Mouse (Mus musculus): ENCODE data around the gene D10Jhu81e. TPM values are rescaled to one million over a fixed set of nuclear protein-coding genes. Genes with fewer than 3 reads are reported as not detected.

D10Jhu81e gene
- polyA plus RNA-seq, 1 experiment from 2014 or later: 19.4 TPM

DNA sequence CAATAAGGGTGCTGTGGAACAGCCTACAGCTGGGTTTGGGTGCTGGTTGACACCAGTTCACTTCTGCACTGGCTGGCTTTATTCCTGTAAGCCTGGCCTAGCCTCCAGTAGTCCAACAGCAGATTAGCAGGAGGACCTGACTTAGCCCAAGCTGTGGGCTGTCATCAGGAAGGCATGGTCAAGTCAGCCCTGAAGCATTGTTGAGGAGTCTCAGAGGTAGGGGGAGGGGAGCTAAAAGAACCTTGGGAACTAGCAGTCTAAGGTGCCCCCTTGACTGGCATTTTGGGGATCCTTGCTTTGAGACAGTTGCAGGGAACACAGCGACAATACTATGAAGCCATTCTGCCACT is 29.4 kb downstream of the D10Jhu81e start:
- Histone ChIP-seq H3K9ac (no peak overlapping the region), H3K4me3 (no peak overlapping the region), H3K27ac (no peak overlapping the region), H3K9me3 (replicated peaks) (no peaks in the 10 kb centered on the region), H3K36me3 (no peaks in the 10 kb centered on the region), H3K27me3 (replicated peaks) (no peaks in the 10 kb centered on the region), H3K4me1 (peaks cover 23% of the 10 kb centered on the region), H3K4me2 (no peak overlapping the region)
- 52% methylated on average over 1 of the region's 1 CpGs for WGBS (ENCODE audit: insufficient replicate concordance)
- ATAC-seq: no peak

DNA sequence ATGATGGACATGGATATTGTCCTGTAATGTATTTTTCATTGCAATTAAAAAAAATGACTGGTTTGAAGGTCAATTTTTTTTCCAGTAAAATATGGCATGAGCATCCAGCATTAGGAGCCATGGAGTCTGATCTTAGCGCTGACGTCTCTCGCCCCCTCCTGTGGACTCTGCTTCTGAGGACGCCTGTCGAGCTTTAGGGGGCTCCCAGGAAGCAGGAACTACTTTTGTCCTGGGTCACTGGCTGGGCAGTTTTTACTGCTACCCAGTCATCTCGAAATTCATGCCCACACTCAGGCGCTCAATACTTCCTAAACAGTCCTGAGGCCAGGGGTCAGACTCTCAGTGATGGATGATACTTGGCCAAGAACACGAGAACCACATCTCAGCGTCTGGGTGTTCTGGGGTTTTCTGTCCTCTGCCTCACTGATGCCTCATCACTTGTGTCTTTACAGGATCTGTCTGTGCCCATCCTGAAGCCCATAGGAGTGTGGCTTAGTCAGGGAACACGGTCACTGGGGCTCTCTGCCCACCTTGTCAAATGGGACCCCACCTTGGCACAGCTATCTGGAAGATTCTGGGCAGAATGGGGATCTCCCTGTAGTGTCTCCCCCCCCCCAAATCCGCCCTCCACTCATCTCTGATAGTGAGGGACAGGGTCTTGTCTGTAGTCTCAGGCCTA is 29.9 kb downstream of the D10Jhu81e start:
- WGBS (ENCODE audit: insufficient replicate concordance): 63% methylated on average over 11 of the region's 11 CpGs
- Histone ChIP-seq H3K4me3 (no peak overlapping the region), H3K36me3 (no peaks in the 10 kb centered on the region), H3K4me1 (peaks cover 28% of the 10 kb centered on the region), H3K9me3 (replicated peaks) (no peaks in the 10 kb centered on the region), H3K4me2 (no peak overlapping the region), H3K27ac (no peak overlapping the region), H3K9ac (no peak overlapping the region), H3K27me3 (replicated peaks) (no peaks in the 10 kb centered on the region)
- no peak for ATAC-seq

DNA sequence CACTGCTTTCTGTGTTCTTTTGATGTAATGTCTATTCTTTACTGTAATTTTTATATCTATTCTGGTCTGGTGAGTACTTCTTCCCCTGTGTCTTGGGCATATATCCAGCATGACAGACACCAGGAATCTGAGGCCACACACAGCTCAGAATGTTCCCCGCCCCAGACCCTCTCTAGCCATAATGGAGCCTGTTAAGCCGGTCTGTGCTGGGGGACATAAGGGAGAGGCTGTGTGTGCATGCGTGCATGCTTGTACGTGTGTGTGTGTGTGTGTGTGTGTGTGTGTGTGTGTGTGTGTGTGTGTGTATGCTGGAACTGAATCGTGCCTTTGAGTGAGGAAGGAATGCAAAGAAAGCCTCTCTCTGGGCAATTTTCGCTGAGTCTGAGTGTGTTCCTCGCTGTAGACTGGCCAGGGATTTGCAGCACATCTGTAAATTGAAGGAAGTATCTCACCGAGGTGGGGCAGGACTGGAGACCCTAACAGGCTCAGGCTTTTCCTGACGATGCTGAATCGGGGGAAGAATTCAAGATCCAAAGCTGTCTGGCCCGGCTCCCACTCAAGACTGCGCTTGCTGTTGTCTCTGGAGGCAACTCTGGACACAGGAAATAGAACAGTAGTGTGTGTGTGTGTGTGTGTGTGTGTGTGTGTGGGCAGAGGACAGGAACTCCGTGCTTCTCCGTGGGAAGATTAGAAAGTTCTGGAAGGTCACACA is 30.6 kb downstream of the D10Jhu81e start:
- no peak for ATAC-seq
- Histone ChIP-seq H3K4me3 (no peak overlapping the region), H3K27ac (no peak overlapping the region), H3K4me2 (no peak overlapping the region), H3K27me3 (replicated peaks) (no peaks in the 10 kb centered on the region), H3K9me3 (replicated peaks) (no peaks in the 10 kb centered on the region), H3K36me3 (no peaks in the 10 kb centered on the region), H3K9ac (no peak overlapping the region), H3K4me1 (peaks cover 32% of the 10 kb centered on the region)
- WGBS (ENCODE audit: insufficient replicate concordance): 47% methylated on average over 14 of the region's 14 CpGs

DNA sequence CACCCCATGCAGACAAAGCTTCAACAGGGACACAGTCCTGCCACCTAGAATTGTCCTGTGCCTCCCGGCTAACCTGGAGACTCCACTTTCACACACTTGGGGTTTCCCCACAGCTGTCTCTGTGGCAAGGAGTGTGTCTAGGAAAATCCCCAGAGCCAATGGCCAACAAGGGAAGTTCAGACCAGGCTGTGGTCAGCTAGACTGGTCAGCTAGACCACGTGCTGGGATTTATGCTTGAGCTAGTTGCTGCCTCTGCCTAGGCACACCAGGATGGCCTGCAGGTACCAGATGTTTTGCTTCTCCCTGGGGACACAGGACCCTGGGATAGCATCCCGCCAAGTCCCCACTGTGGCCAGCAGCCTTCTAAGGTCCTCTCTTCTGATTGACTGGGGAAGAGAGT is 32.4 kb downstream of the D10Jhu81e start:
- WGBS (ENCODE audit: insufficient replicate concordance): 62% methylated on average over 3 of the region's 3 CpGs
- H3K27ac ChIP-seq: no peak overlapping the region
- no peak for ATAC-seq
- no peak overlapping the region for H3K4me2 ChIP-seq
- no peaks in the 10 kb centered on the region for H3K9me3 ChIP-seq (replicated peaks)
- no peak overlapping the region for H3K4me3 ChIP-seq
- no peaks in the 10 kb centered on the region for H3K27me3 ChIP-seq (replicated peaks)
- no peaks in the 10 kb centered on the region for H3K36me3 ChIP-seq
- H3K9ac ChIP-seq: no peak overlapping the region
- peaks cover 30% of the 10 kb centered on the region for H3K4me1 ChIP-seq

DNA sequence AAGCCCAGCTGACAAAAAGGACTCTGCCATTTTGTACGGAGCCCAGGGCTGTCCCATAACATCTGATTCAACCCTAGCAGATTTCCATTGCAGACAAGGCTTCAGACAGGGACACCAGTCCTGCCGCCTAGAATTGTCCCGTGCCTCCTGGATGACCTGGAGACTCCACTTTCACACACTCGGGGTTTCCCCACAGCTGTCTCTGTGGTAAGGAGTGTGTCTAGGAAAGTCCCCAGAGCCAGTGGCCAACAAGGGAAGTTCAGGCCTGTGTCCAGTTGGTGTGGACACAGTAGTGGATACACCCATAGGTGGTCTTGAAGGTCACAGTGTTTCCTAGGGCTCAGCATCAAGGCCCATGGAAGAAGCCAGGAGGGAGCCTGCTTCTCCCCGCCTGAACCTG is 33.6 kb downstream of the D10Jhu81e start:
- Histone ChIP-seq H3K4me1 (peaks cover 30% of the 10 kb centered on the region), H3K27ac (0 out of 2 replicates have a peak overlapping the region, but pooled peaks have one; percentile 15), H3K36me3 (no peaks in the 10 kb centered on the region), H3K4me3 (no peak overlapping the region), H3K9me3 (replicated peaks) (no peaks in the 10 kb centered on the region), H3K27me3 (replicated peaks) (no peaks in the 10 kb centered on the region), H3K4me2 (no peak overlapping the region), H3K9ac (no peak overlapping the region)
- 64% methylated on average over 5 of the region's 5 CpGs for WGBS (ENCODE audit: insufficient replicate concordance)
- no peak for ATAC-seq

DNA sequence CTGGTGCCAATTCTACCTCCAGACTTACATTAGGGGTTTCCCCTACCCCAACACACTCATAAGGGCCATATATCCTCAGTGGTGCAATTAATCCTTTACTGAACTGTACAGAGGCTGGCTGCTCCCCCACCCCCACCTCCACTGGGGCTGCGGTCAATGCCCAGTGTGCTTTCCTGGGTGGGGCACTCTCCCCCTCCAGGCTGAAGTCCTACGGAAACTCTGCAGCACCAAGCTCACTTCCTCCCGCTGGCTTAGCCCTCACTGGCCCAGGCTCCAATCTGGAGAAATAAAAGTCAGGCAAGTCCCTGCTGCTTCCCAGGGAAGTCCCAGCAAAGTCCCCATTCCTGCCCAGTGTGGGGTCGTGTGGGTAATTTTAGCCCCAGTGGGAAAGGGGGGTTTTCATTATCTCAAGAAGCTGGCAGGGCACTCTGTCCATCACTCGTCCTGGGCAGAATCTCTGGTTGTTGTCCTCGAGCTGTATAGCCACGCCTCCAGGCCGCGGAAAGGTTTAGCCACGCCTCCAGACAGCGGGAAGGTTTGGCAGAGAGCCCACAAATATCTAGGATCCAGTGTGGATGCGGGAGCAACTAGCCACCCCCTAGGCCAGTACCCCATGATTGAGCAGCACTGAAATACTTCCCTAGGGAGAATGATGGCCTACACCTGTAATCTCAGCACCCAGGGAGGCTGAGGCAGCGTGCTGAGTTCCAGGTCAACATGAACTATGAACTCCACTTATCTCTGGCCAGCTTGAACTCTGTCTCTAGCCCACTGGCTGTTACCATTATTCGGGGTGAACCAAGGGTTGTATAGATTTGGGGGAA is 34.4 kb downstream of the D10Jhu81e start:
- ATAC-seq: peak; percentile 60
- no peaks in the 10 kb centered on the region for H3K9me3 ChIP-seq (replicated peaks)
- peak overlapping the region; percentile 15 for H3K27ac ChIP-seq
- peaks cover 30% of the 10 kb centered on the region for H3K4me1 ChIP-seq
- H3K36me3 ChIP-seq: no peaks in the 10 kb centered on the region
- H3K27me3 ChIP-seq (replicated peaks): 0 out of 2 replicates have a peak, but pooled peaks cover under 1% of the 10 kb centered on the region
- 11% methylated on average over 14 of the region's 14 CpGs for WGBS (ENCODE audit: insufficient replicate concordance)
- no peak overlapping the region for H3K9ac ChIP-seq
- peak overlapping the region; percentile 5; the same call in 1 of the 2 replicates for H3K4me2 ChIP-seq
- no peak overlapping the region for H3K4me3 ChIP-seq

DNA sequence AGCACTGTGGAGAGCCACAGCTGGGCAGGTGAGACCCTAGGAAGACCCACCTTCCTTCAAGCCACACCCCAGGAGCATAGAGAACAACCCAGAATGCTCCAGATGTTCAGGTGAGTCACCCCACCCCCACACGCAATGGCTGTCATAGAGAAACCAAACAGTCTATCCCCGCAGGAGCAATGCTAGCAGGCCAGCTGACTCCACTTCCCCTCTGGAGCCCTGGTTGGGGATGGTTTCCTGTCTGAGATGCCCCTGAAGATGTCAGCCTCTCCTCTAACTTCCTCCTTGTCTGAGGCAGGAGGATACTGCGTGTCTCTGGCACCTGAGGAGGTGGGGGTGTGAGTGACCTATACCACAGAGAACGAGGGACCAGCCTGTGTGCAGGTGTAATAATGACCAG is 35.2 kb downstream of the D10Jhu81e start:
- no peaks in the 10 kb centered on the region for H3K36me3 ChIP-seq
- peak overlapping the region; percentile 15; the same call in 1 of the 2 replicates for H3K27ac ChIP-seq
- H3K4me1 ChIP-seq: peaks cover 30% of the 10 kb centered on the region
- ATAC-seq: peak; percentile 4; the same call in 1 of the 2 replicates
- H3K9me3 ChIP-seq (replicated peaks): no peaks in the 10 kb centered on the region
- H3K9ac ChIP-seq: no peak overlapping the region
- H3K4me3 ChIP-seq: no peak overlapping the region
- H3K4me2 ChIP-seq: 0 out of 2 replicates have a peak overlapping the region, but pooled peaks have one; percentile 5
- H3K27me3 ChIP-seq (replicated peaks): peaks cover 8% of the 10 kb centered on the region
- WGBS (ENCODE audit: insufficient replicate concordance): 22% methylated on average over 4 of the region's 4 CpGs

DNA sequence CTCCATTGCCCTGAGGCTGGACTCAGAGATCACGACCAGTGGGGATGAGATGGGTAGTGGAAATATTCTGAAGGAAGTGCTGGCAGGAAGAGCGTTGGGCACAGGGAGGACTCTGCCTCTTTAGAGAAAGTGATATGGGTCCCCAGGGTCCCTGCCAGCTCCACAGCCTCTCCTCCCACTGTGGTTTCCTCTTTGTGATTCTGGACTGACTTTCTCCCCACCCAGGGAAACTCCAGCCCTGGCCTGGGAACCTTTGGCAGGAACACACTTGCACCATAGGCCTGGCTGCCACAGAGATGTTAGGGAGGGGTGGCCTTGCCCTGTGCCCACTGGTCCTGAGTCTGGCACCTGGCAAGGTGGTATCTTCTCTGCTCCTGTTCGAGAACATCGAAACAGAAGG is 39.6 kb downstream of the D10Jhu81e start:
- H3K4me1 ChIP-seq: peaks cover 11% of the 10 kb centered on the region

DNA sequence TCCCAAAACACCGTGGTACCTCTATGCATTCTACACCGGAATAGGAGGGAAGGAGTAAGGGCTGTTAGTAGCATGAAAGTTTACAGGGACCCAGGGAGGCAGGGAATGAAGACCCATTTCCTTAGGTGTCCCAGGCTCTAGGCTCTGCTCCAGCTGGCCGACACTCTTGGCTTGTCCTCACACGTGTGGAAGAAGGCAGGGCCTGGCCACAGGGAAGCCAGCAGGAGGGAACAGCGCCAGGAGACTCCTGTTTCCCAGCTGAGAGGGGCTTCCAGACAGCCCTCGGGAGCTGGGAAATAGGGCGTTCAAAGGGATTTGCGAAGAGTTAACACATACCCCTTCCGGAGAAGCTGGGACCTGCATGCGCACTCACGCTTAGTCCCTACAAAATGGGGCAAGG is 40.2 kb downstream of the D10Jhu81e start:
- Histone ChIP-seq H3K4me1 (peaks cover 5% of the 10 kb centered on the region), H3K4me3 (no peak overlapping the region), H3K9ac (no peak overlapping the region), H3K36me3 (no peaks in the 10 kb centered on the region), H3K27ac (no peak overlapping the region), H3K4me2 (no peak overlapping the region), H3K9me3 (replicated peaks) (no peaks in the 10 kb centered on the region), H3K27me3 (replicated peaks) (peaks cover 17% of the 10 kb centered on the region)
- no peak for ATAC-seq
- 39% methylated on average over 11 of the region's 11 CpGs for WGBS (ENCODE audit: insufficient replicate concordance)

More for the DNA sequence above, 39.6 kb downstream of the D10Jhu81e start:
- no peak overlapping the region for H3K4me2 ChIP-seq
- H3K36me3 ChIP-seq: no peaks in the 10 kb centered on the region
- no peak overlapping the region for H3K27ac ChIP-seq
- H3K4me3 ChIP-seq: no peak overlapping the region
- H3K9me3 ChIP-seq (replicated peaks): no peaks in the 10 kb centered on the region
- peaks cover 17% of the 10 kb centered on the region for H3K27me3 ChIP-seq (replicated peaks)
- no peak overlapping the region for H3K9ac ChIP-seq
- no peak for ATAC-seq
- 57% methylated on average over 4 of the region's 4 CpGs for WGBS (ENCODE audit: insufficient replicate concordance)

DNA sequence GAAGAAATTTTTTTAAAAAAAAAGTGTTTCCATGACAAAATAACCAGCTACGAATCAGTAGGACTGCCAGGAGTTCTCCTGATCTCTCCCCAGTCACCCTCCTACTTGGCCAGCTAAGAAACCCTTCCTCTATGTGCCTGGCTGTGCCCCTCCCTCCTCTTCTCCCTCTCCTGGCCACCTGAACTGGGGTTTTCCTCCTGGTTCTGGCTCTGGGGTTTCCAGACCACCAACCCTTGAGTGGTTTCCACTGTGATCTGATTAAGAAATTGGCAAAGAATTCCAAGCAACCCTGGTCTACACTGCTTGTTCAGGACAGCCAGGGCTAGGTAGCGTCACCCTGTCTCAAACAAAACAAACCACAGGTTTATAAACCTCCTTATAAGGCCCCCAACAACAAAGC is 40.9 kb downstream of the D10Jhu81e start:
- H3K4me2 ChIP-seq: no peak overlapping the region
- no peak for ATAC-seq
- no peak overlapping the region for H3K27ac ChIP-seq
- WGBS (ENCODE audit: insufficient replicate concordance): 55% methylated on average over 2 of the region's 2 CpGs
- peaks cover 17% of the 10 kb centered on the region for H3K27me3 ChIP-seq (replicated peaks)
- H3K9me3 ChIP-seq (replicated peaks): no peaks in the 10 kb centered on the region
- H3K4me1 ChIP-seq: peaks cover 5% of the 10 kb centered on the region; the same call in 1 of the 2 replicates
- H3K4me3 ChIP-seq: no peak overlapping the region
- no peaks in the 10 kb centered on the region for H3K36me3 ChIP-seq
- no peak overlapping the region for H3K9ac ChIP-seq

DNA sequence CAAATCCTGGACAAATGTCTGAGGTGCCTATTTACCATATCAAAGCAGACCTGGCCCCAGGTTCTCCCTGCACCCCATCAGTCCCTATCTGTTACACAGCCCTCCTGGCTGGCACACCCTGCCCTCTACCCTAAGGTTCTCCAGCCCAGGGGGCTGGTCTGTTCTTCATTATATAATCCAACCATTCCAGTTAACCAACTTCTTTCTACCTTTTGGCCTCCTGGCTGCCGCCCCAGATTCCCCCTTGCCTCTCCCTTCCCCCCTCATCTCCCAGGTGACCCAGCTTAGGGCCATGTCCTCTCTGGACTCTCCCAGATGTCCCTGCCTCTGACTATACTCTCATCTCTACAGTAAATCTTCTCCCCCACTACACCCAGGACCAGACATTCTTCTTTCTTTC is 41.7 kb downstream of the D10Jhu81e start:
- 50% methylated on average over 1 of the region's 1 CpGs for WGBS (ENCODE audit: insufficient replicate concordance)
- H3K4me2 ChIP-seq: no peak overlapping the region
- no peaks in the 10 kb centered on the region for H3K36me3 ChIP-seq
- no peak overlapping the region for H3K9ac ChIP-seq
- ATAC-seq: no peak
- no peak overlapping the region for H3K4me3 ChIP-seq
- H3K9me3 ChIP-seq (replicated peaks): no peaks in the 10 kb centered on the region
- H3K27me3 ChIP-seq (replicated peaks): peaks cover 17% of the 10 kb centered on the region
- H3K27ac ChIP-seq: no peak overlapping the region
- peaks cover 5% of the 10 kb centered on the region; the same call in 1 of the 2 replicates for H3K4me1 ChIP-seq

All from liver, embryonic 12.5 days (tissue).